Mouse (Mus musculus): Measurements from ENCODE around the gene Luzp2. TPM values are rescaled to one million over a fixed set of nuclear protein-coding genes. Genes with fewer than 3 reads are reported as not detected.

The Luzp2 gene
- polyA plus RNA-seq, 1 experiment from 2014 or later: 1.7 TPM

DNA sequence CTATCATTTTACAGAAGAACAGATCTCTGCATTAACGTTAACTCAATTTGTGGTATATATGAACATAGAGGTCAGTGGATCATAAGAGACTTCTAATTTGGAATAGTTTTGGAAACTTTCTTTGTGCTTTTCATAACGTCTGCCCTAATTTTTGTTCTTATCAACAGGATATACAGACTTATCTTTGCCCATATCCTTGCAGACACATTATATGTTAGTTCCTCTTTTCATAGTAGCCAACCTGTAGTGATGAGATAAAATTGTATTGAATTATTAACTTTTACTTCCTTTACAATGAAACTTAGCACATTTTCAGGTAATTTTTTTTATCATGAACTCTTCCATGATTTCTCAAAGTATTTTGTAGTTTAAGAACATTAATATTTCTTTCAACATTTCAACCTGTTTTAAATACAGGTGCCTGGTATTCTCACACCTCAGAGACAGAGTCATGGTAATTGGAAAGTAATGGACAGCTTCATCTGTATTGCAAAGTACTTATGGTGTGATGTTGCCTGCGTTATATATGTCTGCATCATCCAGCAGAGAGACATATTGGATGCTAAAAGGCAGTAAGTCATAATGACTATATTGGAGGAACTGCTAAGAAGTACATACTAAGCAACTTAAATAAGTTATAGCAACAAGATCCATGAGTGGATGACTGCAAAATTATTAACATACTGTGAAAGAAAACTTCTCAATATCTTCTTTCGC is 43.8 kb downstream of the Luzp2 start:
- Histone ChIP-seq H3K9me3 (no peaks in the 10 kb centered on the region), H3K4me1 (no peaks in the 10 kb centered on the region), H3K4me2 (no peak overlapping the region), H3K36me3 (no peaks in the 10 kb centered on the region), H3K4me3 (no peak overlapping the region), H3K9ac (no peak overlapping the region), H3K27ac (no peak overlapping the region), H3K27me3 (no peaks in the 10 kb centered on the region)
- no peak for ATAC-seq (ENCODE audit: insufficient number of reproducible peaks, low FRiP score, low TSS enrichment, low read depth)
- 77% methylated on average over 4 of the region's 4 CpGs for WGBS

- Histone ChIP-seq H3K9ac (no peak overlapping the region), H3K27ac (no peak overlapping the region), H3K9me3 (no peaks in the 10 kb centered on the region), H3K4me3 (no peak overlapping the region), H3K27me3 (no peaks in the 10 kb centered on the region), H3K4me2 (no peak overlapping the region), H3K4me1 (no peaks in the 10 kb centered on the region), H3K36me3 (no peaks in the 10 kb centered on the region)
- WGBS: 79% methylated on average over 3 of the region's 3 CpGs
- ATAC-seq (ENCODE audit: insufficient number of reproducible peaks, low FRiP score, low TSS enrichment, low read depth): no peak
Measured at GRCm38 (mm10) chr7:54893709-54894627, 58.7 kb downstream of the Luzp2 start.

DNA sequence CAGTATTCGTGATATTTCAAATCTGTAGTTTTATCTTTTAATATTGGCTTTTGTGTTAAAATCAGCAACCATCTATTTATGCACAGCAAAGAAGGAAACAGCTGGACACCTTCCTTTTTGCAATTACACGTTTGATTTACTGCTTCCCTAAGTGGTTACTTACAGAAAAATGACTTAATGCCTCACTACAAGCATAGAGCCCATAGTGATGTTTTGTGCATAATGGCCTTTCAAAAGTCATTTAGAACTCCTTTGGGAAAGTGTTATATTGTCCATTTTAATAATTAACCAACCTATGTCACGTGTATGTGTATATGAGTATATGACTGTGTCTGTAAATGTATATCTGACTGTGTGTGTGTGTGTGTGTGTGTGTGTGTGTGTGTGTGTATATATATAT is 63.3 kb downstream of the Luzp2 start:
- ATAC-seq (ENCODE audit: insufficient number of reproducible peaks, low FRiP score, low TSS enrichment, low read depth): no peak
- Histone ChIP-seq H3K27ac (no peak overlapping the region), H3K9ac (no peak overlapping the region), H3K27me3 (no peaks in the 10 kb centered on the region), H3K9me3 (no peaks in the 10 kb centered on the region), H3K4me3 (no peak overlapping the region), H3K4me2 (no peak overlapping the region), H3K36me3 (no peaks in the 10 kb centered on the region), H3K4me1 (no peaks in the 10 kb centered on the region)
- WGBS: 59% methylated on average over 3 of the region's 3 CpGs

DNA sequence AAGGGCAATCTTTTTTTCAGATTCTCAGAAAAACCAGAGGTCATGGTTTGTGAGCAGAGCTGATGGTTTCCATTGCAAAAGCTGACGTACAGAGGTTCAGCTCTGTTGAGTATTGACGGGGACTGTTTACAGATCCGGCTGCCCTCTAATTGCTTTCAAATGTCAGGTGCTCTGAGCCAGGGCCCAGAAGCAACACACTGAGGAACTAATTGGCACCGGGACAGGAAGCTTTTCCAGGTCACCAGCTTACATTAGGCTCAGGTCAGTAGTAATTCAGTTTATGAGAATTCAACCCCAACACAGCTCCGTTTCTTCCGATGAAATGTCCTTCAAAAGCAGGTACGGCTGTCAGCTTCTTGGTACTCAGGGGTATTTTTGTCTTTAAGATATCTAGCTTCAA is 74.7 kb downstream of the Luzp2 start:
- Histone ChIP-seq H3K4me1 (no peaks in the 10 kb centered on the region), H3K27ac (no peak overlapping the region), H3K4me3 (no peak overlapping the region), H3K9me3 (no peaks in the 10 kb centered on the region), H3K36me3 (no peaks in the 10 kb centered on the region), H3K4me2 (no peak overlapping the region), H3K27me3 (no peaks in the 10 kb centered on the region), H3K9ac (no peak overlapping the region)
- 33% methylated on average over 7 of the region's 7 CpGs for WGBS
- ATAC-seq (ENCODE audit: insufficient number of reproducible peaks, low FRiP score, low TSS enrichment, low read depth): no peak

- Histone ChIP-seq H3K4me2 (no peak overlapping the region), H3K9ac (no peak overlapping the region), H3K4me1 (no peaks in the 10 kb centered on the region), H3K27me3 (no peaks in the 10 kb centered on the region), H3K4me3 (no peak overlapping the region), H3K27ac (no peak overlapping the region), H3K9me3 (no peaks in the 10 kb centered on the region), H3K36me3 (no peaks in the 10 kb centered on the region)
- ATAC-seq (ENCODE audit: insufficient number of reproducible peaks, low FRiP score, low TSS enrichment, low read depth): no peak
- WGBS: 24% methylated on average over 1 of the region's 1 CpGs
Measured at GRCm38 (mm10) chr7:54914030-54914429, 78.7 kb downstream of the Luzp2 start.

DNA sequence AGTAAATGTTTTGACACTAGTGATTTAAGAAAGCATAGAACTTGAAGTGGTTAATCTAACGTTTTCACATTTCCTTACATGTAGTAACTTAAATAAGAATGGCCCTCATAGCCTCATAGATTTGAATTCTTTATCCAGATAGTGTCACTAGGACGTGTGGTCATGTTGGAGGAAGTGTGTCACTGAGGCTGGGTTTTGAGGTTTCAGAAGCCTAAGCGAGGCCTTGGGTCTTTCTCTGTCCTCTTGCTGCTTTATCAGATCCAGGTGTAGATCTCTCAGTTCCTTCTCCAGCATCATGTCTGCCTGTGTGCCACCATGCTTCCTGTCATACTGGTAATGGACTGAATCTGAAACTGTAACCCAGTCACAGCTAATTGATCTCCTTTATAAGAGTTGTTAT is 86.7 kb downstream of the Luzp2 start:
- no peak overlapping the region for H3K27ac ChIP-seq
- no peak overlapping the region for H3K4me3 ChIP-seq
- ATAC-seq (ENCODE audit: insufficient number of reproducible peaks, low FRiP score, low TSS enrichment, low read depth): no peak
- no peak overlapping the region for H3K4me2 ChIP-seq
- H3K4me1 ChIP-seq: no peaks in the 10 kb centered on the region
- no peaks in the 10 kb centered on the region for H3K27me3 ChIP-seq
- no peaks in the 10 kb centered on the region for H3K36me3 ChIP-seq
- WGBS: 70% methylated on average over 3 of the region's 3 CpGs
- no peaks in the 10 kb centered on the region for H3K9me3 ChIP-seq
- no peak overlapping the region for H3K9ac ChIP-seq

DNA sequence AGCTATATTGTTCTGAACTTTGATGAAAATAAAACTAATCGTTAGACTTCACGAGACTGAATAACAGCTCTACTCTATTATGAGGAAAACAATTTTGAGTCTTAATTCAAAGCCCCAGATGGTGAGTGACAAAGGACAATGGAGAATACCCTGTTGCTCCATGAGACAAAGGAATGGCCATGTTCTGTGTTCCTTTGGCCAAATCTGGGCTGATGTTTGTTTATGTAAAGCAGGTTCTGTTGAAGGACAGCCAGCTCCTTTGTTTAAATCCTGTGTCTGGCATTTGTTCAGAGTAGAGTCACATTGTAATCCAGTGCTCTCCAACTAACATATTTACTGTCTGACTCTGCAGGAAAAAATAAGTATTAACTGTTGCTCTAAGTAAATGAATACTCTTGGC is 121.5 kb downstream of the Luzp2 start:
- no peaks in the 10 kb centered on the region for H3K9me3 ChIP-seq
- no peak overlapping the region for H3K9ac ChIP-seq
- H3K27ac ChIP-seq: no peak overlapping the region
- H3K4me3 ChIP-seq: no peak overlapping the region
- no peak overlapping the region for H3K4me2 ChIP-seq
- 84% methylated on average over 2 of the region's 2 CpGs for WGBS
- ATAC-seq (ENCODE audit: insufficient number of reproducible peaks, low FRiP score, low TSS enrichment, low read depth): no peak
- no peaks in the 10 kb centered on the region for H3K36me3 ChIP-seq
- H3K4me1 ChIP-seq: no peaks in the 10 kb centered on the region
- H3K27me3 ChIP-seq: no peaks in the 10 kb centered on the region

GRCm38 (mm10) chr7:54962678-54963077 is 127.4 kb downstream of the Luzp2 start:
- H3K4me3 ChIP-seq: no peak overlapping the region
- no peak overlapping the region for H3K27ac ChIP-seq
- H3K9ac ChIP-seq: no peak overlapping the region
- WGBS: 73% methylated on average over 4 of the region's 4 CpGs
- H3K9me3 ChIP-seq: no peaks in the 10 kb centered on the region
- no peak overlapping the region for H3K4me2 ChIP-seq
- no peak for ATAC-seq (ENCODE audit: insufficient number of reproducible peaks, low FRiP score, low TSS enrichment, low read depth)
- H3K4me1 ChIP-seq: no peaks in the 10 kb centered on the region
- H3K36me3 ChIP-seq: no peaks in the 10 kb centered on the region
- no peaks in the 10 kb centered on the region for H3K27me3 ChIP-seq

DNA sequence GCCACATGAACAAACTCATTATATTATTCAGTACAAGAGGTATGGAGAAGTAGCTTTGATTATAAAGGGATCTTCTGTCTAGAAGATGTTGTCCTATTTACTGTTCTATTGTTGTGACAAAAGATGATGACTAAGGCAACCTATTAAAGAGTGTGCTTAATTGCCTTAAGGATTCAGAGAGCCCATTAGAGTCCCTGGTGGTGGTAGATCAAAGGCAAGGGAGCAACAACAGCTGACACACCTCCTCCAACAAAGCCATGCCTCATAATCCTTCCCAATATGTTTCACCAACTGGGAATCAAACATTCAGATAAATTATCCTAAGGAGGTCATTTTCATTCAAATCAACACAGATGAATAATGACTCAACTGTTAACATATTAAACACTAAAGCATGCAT is 142.1 kb downstream of the Luzp2 start:
- Histone ChIP-seq H3K4me1 (no peaks in the 10 kb centered on the region), H3K36me3 (no peaks in the 10 kb centered on the region), H3K27me3 (no peaks in the 10 kb centered on the region), H3K4me3 (no peak overlapping the region), H3K9ac (no peak overlapping the region), H3K4me2 (no peak overlapping the region), H3K9me3 (no peaks in the 10 kb centered on the region), H3K27ac (no peak overlapping the region)
- ATAC-seq (ENCODE audit: insufficient number of reproducible peaks, low FRiP score, low TSS enrichment, low read depth): no peak

DNA sequence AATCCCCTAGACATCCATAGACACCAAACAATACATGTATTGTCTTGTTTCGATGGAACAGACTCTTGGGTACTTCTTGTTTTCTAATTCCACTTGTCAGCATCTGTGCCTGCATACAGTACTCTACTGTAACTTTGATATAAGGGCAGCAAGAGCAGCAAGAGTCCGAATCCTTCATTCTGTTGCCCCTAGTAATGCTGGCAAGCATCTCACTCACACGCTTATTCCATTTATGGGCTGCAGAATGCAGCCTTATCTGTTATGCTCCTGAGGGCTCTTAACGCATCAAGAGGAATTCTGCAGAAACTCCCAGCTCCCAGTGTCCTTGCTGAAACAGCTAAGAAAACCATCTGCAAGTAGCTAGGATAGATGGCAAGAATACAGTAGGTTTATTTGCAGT is 145.3 kb downstream of the Luzp2 start:
- WGBS: 78% methylated on average over 4 of the region's 4 CpGs
- no peak for ATAC-seq (ENCODE audit: insufficient number of reproducible peaks, low FRiP score, low TSS enrichment, low read depth)
- no peaks in the 10 kb centered on the region for H3K36me3 ChIP-seq

DNA sequence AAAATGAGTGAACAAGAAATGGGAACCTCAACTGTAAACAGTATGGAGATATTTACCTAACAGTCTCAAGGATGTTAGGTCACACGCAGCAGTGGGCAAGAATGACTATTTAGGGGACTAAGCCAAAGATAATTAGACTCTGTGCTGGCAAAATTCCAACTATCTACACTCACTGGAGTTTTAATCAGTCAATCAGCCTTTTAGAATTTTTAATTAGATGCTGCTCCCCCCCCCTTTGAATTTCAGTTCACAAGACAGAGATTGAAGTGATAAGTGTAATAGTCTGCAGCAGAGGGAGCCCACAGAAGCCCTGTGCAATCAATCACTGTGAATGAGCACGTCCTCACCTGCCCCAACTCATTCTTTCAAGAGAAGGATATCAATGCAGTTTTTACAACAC is 165.1 kb downstream of the Luzp2 start:
- no peaks in the 10 kb centered on the region for H3K9me3 ChIP-seq
- 60% methylated on average over 2 of the region's 2 CpGs for WGBS
- no peak overlapping the region for H3K27ac ChIP-seq
- H3K4me1 ChIP-seq: no peaks in the 10 kb centered on the region
- H3K9ac ChIP-seq: no peak overlapping the region
- H3K27me3 ChIP-seq: no peaks in the 10 kb centered on the region
- H3K4me3 ChIP-seq: no peak overlapping the region
- no peak for ATAC-seq (ENCODE audit: insufficient number of reproducible peaks, low FRiP score, low TSS enrichment, low read depth)
- H3K4me2 ChIP-seq: no peak overlapping the region
- no peaks in the 10 kb centered on the region for H3K36me3 ChIP-seq

More for the DNA sequence above, 145.3 kb downstream of the Luzp2 start:
- Histone ChIP-seq H3K27me3 (no peaks in the 10 kb centered on the region), H3K9ac (no peak overlapping the region), H3K9me3 (no peaks in the 10 kb centered on the region), H3K27ac (no peak overlapping the region), H3K4me2 (no peak overlapping the region), H3K4me1 (no peaks in the 10 kb centered on the region), H3K4me3 (no peak overlapping the region)

GRCm38 (mm10) chr7:55009173-55009771 is 174.0 kb downstream of the Luzp2 start:
- no peak overlapping the region for H3K27ac ChIP-seq
- H3K36me3 ChIP-seq: no peaks in the 10 kb centered on the region
- 41% methylated on average over 4 of the region's 4 CpGs for WGBS
- H3K4me1 ChIP-seq: no peaks in the 10 kb centered on the region
- no peak for ATAC-seq (ENCODE audit: insufficient number of reproducible peaks, low FRiP score, low TSS enrichment, low read depth)
- no peaks in the 10 kb centered on the region for H3K9me3 ChIP-seq
- H3K4me3 ChIP-seq: no peak overlapping the region
- H3K9ac ChIP-seq: no peak overlapping the region
- no peak overlapping the region for H3K4me2 ChIP-seq
- no peaks in the 10 kb centered on the region for H3K27me3 ChIP-seq
